Mouse (Mus musculus) ES-E14 (cell line): ENCODE data around the gene Mei1.

ENCODE experiments used
- CHD2 ChIP-seq: IDR thresholded peaks from 2 replicates; pipeline ENCODE4 v1.6.1; 2014; ENCODE audit warnings: mild to moderate bottlenecking, low read depth, low read length, inconsistent platforms
- HCFC1 ChIP-seq: IDR thresholded peaks from 2 replicates; pipeline ENCODE4 v1.6.1; 2012; ENCODE audit warnings: low read length, inconsistent platforms, borderline replicate concordance; ENCODE audit not compliant: insufficient read depth
- MAFK ChIP-seq: IDR thresholded peaks from 2 replicates; pipeline ENCODE4 v1.6.1; 2014; ENCODE audit warnings: mild to moderate bottlenecking, low read depth, low read length, inconsistent platforms; ENCODE audit not compliant: insufficient read depth
- ZC3H11A ChIP-seq: IDR thresholded peaks from 2 replicates; pipeline ENCODE4 v1.6.1; 2012; ENCODE audit warnings: low read depth, mild to moderate bottlenecking, inconsistent platforms, low read length, borderline replicate concordance
- ZNF384 ChIP-seq: IDR thresholded peaks from 2 replicates; pipeline ENCODE4 v1.6.1; 2012; ENCODE audit warnings: low read depth, low read length, inconsistent platforms

- TF ChIP-seq CHD2 (no peak), HCFC1 (no peak), ZC3H11A (no peak), MAFK (no peak), ZNF384 (no peak)
Measured at GRCm38 (mm10) chr15:82130599-82130998, 60.8 kb downstream of the Mei1 start.
